Mouse (Mus musculus) regulatory T cell (primary cell): ENCODE results near the gene Ppp1r13b.

Experiments
- in situ Hi-C: fragments of 300-600 bp; cut with MboI, MseI; formaldehyde crosslinking; loops from one replicate; pipeline ENCODE4 v1.15.1; 2025; ENCODE audit warnings: high pct_unique_total_duplicates

Gene Ppp1r13b

DNA sequence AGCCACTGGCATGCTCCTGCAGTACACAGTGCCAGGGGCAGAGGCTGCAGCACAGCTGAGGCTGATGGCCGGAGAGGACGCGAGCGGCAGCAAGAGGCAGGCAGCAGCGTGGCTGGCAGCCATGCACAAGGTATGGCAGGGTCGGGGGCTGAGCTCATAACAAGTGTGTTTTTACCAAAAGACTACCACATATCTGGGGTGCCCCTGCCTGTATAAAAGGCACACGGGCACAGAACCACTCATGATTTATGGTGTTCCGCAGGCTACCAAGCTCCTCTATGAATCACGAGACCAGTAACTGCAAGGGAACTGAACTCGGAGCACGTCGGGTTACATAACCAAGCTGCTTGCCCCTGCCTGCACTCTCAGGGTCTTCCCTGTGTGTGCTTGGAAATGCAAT lies 80.4 kb downstream of the Ppp1r13b start:
- in situ Hi-C loops: no loop called here

DNA sequence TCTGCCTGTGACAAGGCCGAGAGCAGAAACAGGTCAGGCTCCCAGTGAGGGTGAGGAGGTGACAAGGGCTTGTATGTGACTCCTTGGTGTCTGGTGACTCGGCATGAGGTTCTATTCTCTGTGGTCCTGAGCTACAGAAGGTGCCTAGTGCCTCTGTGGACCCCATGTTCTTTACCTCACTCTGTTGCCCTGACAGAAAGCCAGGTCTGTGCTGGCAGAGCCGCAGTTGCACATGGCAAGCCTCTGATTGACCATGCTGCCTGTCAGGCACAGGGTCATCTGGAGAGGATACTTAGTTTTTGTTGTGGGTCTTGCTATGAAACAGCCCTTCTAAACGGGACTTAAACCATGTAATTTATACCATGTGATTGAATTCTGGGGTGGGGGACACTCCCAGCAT lies 86.0 kb downstream of the Ppp1r13b start:
- in situ Hi-C loops: no loop called here

DNA sequence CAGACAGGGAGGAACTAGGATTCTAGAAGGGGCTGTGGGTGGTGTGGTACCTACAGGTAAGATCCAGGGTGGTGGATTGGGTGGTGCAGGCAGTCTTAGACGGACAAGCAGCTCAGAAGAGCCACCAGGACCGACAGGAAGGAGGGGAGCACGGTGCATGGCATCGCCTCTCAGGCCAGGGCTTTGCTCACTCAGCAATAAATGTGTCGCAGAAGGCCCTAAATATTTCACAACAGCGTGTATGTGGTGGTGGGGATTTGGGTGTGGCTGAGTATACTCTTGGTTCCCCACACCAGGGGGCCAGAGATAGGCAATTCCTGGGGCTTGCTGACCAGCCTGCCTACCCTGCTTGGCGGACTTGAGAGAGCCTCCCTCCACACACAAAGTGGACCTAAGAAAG lies 87.2 kb downstream of the Ppp1r13b start:
- in situ Hi-C loops: no loop called here

DNA sequence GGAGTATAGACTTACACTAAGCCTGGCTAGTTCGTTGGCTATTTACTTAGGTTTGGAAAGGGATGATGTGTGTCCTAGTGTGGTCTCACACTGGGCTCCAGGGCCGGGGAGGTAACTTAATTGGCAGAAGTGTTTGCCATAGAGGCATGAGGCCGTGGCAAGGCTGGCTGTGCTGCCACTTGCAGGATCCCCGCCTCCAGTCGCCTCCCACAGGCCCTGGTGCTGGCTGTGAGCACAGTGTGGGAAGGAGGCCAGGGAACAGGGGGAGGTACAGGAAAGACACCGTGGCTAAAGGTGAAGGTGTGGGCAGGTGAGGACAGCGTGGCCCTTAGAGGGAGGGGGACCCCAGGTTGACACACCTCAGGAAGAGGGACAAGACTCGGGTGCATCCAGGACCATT lies 88.0 kb downstream of the Ppp1r13b start:
- in situ Hi-C loops: no loop called here

DNA sequence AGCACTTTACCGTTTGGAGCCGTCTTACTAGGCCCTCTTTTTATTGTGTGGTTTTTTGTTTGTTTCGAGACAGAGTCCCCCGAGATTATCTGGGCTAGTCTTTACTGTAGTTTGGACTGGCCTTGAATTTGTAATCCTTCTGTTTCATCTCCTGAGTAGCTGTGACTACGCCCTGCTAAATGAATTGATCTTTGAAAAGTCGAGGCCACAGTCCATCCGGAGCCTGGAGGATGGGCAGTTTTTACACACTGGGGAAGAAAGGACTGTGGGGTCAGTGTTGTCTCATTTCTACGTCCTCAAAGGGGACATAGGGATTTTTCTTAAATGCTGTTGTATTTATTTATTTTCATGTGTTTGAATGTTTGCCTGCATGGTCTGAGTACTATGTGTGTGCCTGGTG lies 89.9 kb downstream of the Ppp1r13b start:
- in situ Hi-C loops: no loop called here

DNA sequence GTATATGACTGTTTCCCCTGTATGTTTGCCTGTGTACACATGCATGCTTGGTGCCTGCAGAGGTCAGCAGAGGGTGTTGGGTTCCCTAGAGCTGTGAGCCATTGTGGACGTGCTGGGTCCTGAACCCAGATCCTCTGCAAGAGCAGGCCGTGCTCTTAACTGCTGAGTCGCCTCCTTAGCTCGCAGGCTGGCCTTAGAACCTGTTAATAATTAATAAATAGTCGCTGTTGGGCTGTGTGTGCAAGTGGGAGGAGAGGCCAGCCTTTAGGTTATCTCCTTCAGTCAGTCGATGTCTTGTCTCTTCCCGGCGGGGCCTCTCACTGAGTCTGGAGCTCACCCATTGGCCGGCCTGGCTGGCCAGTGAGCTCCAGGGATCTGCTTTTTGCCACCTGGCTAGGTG lies 90.9 kb downstream of the Ppp1r13b start:
- in situ Hi-C loops: no loop called here

DNA sequence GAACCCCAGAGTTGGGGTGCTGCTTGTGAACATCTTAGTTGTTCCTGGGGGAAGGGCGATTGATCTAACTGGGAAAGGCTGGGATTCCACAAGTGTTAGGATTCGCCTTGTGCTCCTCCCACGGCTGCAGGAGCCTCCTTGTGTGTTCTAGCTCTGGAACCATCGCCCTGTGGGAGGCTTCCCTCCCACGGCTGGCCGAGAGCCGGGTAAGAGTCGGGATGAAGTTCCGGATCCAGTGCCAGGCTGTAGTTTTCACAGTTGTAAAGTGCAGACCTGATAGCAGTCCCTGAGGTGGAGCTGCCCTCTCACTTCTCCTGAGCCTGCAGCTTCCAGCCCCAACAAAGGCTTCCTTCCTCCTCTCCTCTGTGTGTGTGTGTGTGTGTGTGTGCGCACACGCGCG lies 91.4 kb downstream of the Ppp1r13b start:
- in situ Hi-C loops: no loop called here

DNA sequence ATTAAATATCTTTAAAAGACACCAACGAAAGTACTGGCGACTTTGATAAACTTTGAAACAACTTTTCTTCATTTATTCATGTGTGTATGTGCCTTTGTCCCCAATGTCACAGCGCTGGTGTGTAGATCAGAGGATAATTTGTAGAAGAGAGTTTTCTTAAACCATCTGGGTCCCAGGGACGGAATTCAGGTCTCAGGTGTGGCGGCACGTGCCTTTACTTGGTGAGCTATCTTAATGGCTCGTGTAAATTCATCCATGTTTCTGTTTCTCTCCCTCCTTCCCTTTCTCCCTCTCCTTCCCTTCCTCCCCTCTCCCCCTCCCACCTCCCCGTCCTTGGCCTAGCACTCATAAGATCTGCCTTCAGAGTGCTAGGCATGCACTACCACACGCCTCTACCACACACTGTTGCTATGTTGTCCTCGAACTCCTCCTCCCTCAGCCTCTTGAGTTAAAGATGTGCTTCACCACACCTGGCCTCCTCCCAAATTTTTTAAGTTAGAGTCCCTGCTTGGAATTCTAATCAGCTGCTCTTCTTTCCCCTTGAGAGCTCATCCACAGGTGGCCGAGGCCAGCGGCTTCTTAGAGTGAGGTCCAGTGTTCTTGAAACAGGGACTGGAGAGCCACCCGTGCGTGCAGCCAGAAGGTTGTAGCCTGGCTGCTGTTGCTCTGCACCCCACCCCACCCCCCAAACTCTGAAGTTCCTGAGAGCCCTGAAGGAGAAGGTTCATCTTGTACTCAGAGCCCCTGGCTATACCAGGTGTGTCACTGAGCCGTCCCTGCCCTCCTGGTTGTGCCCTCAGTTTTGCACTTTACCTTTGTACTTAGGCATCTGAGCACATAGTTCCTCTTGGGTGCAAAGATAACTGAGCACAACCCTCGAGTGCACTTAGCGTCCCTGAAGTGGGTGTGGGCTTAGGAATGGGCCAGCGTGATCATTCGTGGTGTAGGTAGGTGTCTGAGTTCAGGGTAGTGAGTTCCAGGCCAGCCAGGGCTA lies 92.8 kb downstream of the Ppp1r13b start:
- in situ Hi-C loops: no loop called here

DNA sequence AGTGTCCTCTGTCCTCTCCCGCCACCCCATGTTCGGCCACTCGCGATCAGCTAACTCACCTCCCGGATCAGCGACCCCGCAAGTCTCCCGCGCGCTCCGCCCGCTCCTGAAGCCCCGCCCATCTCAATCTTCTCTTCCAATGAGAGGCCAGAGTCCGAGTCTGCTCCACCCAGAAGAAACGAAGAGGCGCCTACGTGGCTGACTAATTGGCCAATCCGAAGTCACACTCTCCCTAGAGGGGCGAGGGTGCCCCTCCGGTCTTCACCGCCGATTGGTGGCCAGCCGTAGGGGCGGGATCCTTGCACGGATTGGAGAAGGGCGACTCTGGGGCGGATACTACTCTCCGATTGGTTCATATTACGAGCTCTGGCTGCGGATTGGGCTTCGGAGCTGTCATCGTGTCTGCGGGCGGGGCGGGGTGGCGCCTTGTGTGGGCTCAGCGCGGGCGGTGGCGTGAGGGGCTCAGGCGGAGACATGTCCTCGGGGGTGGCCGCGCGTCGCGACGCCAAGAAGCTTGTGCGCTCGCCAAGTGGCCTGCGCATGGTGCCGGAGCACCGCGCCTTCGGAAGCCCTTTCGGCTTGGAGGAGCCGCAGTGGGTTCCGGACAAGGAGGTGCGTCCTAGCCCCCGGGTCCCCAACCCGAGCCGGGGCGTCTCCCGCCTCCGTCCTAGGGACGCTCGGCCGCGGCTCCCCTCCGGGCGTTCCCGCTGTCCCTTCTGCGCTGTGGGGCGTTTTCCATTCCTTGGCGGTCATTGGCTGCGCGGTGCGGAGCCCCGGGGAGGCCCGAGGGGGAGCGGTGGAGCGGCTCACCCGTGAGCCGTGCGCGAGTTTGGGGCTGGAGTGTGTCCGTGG lies 93.9 kb downstream of the Ppp1r13b start, which contains the start of the genes Xrcc3 and Zfyve21:
TSS of gene Xrcc3 (minus strand) at position 108 of the 852 bp plus-strand sequence.
TSS of gene Zfyve21 (plus strand) at position 405 of the 852 bp plus-strand sequence.
- in situ Hi-C loops: no loop called here

DNA sequence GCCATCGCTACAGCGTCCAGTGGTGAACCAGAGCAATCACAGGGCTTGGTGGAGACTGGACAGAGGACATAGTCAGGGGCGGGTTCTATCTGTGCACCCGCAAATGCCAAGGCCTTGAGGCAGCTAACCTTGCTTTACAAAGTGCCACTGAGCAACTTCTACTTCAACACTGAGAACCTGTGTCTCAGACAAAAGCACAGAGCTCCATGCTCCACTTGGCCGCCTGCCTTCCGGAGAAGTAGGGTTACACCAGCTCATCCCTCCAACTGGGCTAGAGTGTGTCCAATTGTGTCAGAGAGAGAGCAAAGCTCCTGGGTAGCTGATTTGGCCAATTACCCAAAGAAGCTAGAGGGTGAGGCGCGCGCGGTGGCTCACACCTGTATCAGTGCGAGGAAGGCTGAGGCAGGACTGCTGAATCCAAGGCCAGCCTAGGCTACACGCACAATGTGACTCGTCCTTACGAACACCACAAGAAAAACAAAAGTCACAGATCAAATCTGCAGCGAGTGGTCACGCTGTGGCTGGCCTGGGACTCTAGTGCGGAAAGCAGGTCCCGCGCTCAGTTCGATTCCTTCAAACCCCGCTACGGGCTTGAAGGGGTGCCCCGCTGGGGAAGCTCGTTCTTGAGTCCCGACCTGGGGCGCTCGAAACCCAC lies 94.7 kb downstream of the Ppp1r13b start:
- in situ Hi-C loops: no loop called here

DNA sequence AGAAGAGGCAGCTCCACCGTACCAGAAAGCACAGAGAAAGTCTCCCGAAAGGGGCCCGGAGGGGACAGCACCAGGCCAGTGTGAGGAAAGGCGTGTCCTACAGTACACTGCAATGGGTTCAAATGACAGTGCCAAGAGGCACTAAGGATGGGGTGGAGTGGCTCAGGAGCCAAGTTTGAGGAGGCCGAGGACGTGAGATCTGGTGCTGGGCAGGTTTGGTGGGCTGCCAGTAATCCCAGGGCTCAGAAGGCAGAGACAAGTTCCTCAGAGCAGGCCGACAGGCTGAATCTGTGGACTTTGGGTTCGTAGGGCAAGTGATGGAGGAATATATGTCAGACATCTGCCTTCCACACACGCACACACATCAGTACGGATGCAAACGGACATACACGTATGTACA lies 95.3 kb downstream of the Ppp1r13b start:
- in situ Hi-C loops: no loop called here

DNA sequence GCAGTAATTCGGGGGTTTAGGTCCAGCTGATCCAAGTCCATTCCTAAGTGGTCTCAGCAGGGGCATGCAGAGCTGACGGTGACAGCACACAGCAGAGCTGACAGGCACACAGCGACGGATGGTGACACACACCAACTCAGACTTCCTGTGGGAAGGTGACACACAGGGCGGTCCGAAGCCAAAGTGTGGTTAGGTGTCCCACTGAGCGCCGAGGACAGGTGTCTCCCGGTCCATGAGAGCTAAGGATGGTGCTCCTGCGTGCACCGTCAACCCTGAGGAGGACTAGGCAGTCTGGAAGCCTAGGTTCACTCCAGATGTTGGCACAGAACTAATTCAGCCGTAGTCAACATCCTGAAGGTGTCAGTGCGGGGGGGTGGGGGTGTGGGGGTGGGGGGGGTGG lies 95.8 kb downstream of the Ppp1r13b start:
- in situ Hi-C loops: no loop called here

DNA sequence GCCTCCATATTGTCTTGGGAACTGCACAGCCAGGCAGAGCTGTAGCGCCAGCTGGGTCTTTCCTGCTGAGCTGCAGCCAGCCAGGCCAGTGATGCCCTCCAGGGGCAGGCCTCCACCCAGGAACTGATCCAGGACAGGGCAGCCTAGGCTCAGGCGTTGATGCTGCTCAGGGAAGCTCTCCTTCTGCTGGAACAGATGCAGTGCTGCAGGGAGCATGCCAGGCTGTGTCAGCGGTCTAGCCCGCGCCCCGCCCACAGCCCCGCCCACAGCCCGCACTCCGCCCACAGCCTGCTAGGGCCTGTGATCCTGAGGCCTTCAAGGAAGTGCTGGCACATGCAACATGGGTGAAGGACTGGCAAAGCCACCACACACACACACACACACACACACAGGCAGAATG lies 98.1 kb downstream of the Ppp1r13b start:
- in situ Hi-C loops: no loop called here

DNA sequence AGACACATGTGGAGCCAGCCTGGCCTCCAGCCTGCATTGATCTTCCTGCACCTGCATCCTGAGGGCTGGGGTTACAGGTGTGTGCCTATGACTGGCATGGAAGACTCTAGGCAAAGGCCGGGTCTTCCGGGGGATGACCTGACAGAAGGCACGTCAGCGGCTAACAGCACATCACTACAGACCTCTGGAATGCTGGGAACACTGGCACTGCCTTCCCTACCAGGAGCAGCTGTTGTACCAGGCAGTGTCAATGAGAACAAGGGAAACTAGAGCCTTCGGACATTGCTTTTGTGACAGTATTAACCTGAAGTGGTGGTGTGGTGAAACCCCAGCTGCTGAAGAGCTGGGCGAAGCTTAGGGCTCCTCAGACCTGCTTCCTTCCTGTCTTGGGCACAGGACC lies 99.1 kb downstream of the Ppp1r13b start:
- in situ Hi-C loops: no loop called here

DNA sequence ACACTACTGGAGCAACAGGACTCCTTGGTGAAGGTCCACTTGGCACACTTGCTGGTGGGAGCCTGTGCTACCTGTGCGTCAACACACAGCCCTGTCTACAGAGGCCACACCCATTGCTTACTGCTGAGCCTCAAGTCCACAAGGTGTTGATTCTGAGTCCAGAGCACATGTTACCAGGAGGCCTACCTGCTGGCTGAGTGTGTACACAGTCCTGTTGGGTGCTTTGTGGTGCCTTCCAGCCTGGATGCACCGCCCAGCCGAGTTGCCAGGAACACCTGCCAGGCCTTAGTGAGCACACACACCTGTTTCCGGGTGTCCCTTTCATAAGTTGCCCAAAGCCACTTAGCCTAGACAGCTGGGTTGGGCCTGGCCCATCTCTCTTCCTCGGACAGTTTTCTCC lies 104.4 kb downstream of the Ppp1r13b start:
- in situ Hi-C loops: no loop called here

DNA sequence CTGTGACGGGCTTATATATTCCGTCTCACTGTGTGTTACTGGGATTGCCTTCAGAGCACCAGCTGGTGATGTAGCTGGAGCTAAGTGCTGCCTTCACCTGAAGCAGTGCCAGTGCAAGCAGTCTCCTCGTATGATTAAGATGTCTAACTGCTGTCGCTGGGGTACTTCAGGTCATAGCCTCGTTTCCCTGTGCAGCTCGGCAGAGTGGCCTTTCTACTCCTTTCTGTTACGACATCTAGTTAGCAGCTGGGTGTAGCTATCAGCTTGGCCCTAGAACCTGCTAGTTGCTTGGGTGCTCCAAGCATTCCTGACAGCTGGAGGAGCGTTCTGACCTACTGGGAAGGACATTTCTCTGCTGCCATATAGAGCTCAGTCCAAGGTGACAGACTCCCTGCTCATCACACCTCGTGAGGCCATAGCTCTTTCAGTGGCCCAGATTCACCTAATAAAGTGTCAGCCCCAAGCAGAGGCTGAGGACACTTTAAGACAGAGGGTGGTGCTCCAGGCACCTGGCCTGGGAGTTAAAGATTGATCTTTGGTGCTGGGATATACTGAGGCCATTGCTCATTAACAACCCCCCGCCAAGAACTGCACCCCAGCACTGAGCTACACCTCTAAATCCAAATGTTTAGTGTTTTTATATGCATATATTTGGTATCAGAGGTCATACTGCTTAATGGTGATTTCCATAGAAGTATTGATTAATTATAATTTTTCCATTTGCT lies 107.3 kb downstream of the Ppp1r13b start:
- in situ Hi-C loops: no loop called here

DNA sequence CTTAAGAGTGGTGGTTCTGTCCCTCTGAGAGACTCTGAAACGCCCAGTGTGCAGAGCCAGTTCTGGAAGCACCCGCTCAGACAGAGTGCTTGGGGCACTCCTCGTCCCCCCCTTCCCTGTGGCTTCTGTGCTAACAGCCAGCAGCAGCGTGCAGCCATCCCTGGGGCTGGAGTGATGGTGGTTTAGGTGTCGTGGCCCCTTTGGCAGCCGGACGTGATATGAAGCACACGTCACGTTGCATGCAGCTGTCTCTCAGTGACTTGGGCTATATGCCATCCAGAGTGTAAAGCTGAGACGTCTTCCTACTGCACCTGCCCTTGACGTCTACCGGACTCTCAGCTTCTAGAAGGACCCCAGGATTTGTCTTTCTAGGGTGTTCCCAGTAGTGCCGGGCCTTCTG lies 109.4 kb downstream of the Ppp1r13b start:
- in situ Hi-C loops: no loop called here

DNA sequence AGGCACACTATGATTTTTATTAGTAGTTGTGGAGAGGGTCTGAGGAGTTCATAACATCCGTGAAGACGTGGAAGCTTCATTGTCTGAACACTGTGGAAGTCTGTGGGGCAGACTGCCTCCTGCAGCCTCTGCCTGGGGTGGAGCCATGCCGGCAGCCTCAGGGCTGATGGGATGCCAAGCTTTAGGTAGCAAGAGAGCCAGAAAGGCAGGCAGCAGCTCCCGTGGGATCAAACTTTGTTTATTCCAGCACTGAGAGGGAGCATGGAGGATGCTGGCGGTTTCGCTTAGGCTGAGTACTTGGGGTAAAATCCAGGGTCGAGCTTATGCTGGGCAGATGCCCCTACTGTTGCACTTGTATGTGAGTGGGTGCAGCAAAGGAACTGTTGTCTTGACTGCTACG lies 110.7 kb downstream of the Ppp1r13b start:
- in situ Hi-C loops: no loop called here

DNA sequence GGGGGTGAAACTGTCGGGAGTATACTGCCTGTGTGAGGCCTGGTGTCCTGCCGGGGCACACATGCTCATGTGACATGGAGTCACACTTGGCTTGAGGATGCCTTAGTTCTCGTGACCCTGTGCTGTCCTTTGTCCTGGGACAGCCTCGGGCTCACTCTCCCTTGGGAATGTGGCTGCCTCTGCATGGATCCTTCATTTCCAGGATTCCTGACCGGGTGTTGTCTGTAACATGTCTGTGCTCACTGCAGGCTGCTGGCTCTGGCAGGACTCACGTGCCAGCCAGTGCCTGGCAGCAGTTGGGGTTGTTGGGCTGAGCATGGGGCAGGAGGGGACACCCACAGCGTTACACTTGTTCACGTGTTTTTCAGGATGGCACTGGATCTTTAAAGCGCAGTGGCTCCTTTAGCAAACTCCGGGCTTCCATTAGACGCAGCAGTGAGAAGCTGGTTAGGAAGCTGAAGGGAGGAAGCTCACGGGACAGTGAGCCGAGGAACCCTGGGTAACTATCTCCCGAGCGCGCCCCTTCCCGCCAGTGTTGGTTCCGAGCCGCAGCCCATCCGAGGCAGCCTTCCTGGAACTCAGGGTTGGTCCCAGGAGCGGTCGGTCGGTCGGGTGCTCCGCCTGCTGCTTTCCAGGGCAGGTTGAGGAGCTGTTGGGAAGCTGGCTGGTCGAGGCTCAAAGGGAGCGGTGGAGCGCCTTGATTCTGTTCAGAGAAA lies 112.6 kb downstream of the Ppp1r13b start:
- in situ Hi-C loops: no loop called here

DNA sequence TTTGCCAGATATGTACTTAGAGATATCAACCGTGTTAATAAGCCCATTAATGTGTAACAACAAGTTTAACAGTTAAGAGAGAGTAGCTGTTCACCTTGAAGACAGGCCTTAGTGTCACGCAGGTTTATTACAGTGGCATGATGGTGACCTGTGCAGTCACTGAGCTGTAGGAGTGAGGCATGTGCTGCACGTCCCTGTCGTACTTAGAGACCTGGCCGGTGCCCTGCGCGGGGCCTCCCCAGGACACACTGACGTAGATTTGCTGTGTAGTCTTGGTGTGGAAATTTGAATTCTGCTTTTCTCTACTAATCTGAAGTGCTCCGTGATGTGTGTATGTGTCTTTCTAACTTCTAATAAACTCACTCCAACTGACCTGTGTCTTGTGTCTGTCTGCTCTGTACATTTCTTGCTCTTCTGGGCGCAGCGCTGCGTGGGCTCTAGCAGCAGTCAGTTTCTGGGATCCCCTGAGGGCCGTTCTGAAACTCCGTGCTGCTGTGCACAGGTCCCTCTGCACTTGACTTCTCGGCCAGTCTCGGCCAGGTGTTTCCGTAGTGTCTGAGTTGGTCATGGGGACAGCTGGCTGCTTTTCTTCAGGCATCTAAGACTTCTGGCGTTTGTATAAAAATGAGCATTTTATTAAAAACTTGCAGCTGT lies 113.3 kb downstream of the Ppp1r13b start:
- in situ Hi-C loops: no loop called here
